Mouse (Mus musculus): ENCODE results near the gene Rarres2. TPM values are rescaled to one million over a fixed set of nuclear protein-coding genes. Genes with fewer than 3 reads are reported as not detected.
"Not testable (repeated sequence)": the region's sequence is repeated elsewhere in the genome, so short reads cannot be mapped to it uniquely, and the experiment has no call there.

The Rarres2 gene
- total RNA-seq, 2 experiments from 2014 or later = 12.5 to 13.1 TPM

- DNase-seq (ENCODE audit: low spot score in 2 of 2) = no peak
- intact Hi-C loops (cut with DNase I) = no loop called here
Measured at GRCm38 (mm10) chr6:48548314-48548713, 24.3 kb downstream of the Rarres2 start.

- DNase-seq (ENCODE audit: low spot score in 2 of 2) = no peak
- intact Hi-C loops (cut with DNase I) = no loop called here
Measured at GRCm38 (mm10) chr6:48546858-48547257, 25.7 kb downstream of the Rarres2 start.

- intact Hi-C loops (cut with DNase I) = no loop called here
- no peak for DNase-seq (ENCODE audit: low spot score in 2 of 2)
Measured at GRCm38 (mm10) chr6:48546271-48546670, 26.3 kb downstream of the Rarres2 start.

DNA sequence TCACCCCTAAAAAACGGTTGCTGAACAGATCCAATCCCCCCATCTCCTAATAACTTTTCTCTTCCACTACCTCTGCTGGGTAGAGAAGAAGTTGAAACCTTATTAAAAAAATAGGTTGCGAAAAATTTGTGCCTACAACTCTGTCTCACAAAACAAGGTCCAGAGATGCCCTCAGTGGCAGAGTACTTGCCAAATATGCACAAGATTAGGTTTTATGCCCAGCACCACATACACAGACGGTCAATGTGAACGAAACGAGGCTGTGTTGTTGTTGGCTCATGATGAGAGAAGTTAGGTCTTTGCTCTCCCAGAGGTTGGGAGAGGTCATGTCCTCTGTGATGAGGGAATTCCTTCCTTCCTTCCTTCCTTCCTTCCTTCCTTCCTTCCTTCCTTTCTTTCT, 27.3 kb downstream of the Rarres2 start:
- intact Hi-C loops (cut with DNase I) = no loop called here
- DNase-seq (ENCODE audit: low spot score in 2 of 2) = no peak

DNA sequence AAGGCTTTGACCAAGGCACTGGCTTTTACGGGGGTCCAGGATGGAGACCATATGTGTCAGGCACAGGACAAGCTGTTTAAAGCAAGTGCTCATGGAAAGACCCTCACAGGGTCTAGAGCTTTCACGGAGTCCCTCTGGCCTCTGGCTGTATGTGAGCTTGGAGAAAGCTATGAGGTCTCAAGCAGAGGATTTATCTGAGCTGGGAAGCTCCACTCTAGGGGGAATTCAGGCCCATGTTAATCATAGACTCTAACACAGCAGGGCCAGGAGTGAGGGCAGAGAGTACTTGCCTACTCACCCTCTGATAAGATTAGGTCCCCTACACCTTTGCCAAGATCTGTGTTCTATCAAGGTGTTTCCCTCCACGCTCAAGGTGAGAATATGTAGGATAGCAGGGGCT, 30.0 kb downstream of the Rarres2 start:
- intact Hi-C loops (cut with DNase I) = no loop called here
- no peak for DNase-seq (ENCODE audit: low spot score in 2 of 2)

GRCm38 (mm10) chr6:48541560-48542450, 30.8 kb downstream of the Rarres2 start:
- intact Hi-C loops (cut with DNase I) = no loop called here
- DNase-seq (ENCODE audit: low spot score in 2 of 2) = no peak

- DNase-seq (ENCODE audit: low spot score in 2 of 2) = no peak
- intact Hi-C loops (cut with DNase I) = no loop called here
Measured at GRCm38 (mm10) chr6:48540721-48541120, 31.9 kb downstream of the Rarres2 start.

GRCm38 (mm10) chr6:48539860-48540259, 32.7 kb downstream of the Rarres2 start:
- intact Hi-C loops (cut with DNase I) = loop anchor here (2.0 to 10.0 kb wide), 2 partner anchors 105 to 365 kb away; no protein-coding TSS in a partner anchor

DNA sequence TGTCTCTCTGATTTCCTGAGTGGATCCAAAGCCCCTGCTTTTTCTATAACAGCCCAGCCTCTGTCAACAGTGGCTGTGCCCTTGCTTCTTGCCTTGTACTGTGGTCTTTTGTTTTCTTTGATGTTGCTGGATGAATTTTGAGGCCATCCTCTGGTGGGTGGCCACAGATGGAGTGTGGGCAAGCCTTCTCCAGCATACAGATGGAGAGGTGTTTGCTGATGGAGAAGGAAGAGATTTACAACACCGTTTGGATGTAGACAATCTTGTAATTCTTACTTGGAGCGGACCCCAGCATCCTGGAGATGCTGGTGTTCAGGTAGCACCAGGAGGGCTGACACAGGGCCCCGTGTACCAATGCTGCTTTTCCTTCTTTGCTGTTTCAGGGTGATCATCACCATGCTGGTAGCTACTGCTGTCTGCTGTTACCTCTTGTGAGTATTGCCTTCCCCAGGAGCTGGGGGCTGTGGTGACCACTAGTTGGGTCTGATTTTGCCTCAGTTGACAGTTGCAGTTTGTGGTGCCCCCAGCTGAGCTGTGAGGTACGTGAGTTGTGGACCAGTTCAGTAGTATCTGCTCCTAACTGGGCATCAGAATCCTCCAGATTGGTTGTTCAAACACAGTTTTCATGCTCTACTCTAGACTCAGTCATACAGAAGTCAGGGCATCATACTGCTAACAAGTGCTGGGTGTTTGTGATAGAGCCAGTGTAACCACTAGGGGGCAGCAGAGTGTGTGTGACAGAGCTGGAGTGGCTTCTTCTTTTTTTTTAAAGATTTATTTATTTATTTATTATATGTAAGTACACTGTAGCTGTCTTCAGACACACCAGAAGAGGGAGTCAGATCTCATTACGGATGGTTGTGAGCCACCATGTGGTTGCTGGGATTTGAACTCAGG, 33.5 kb downstream of the Rarres2 start:
- intact Hi-C loops (cut with DNase I) = loop anchor here (2.0 to 10.0 kb wide), 2 partner anchors 106 to 364 kb away; no protein-coding TSS in a partner anchor

More at GRCm38 (mm10) chr6:48539860-48540259, 32.7 kb downstream of the Rarres2 start:
- no peak for DNase-seq (ENCODE audit: low spot score in 2 of 2)

DNA sequence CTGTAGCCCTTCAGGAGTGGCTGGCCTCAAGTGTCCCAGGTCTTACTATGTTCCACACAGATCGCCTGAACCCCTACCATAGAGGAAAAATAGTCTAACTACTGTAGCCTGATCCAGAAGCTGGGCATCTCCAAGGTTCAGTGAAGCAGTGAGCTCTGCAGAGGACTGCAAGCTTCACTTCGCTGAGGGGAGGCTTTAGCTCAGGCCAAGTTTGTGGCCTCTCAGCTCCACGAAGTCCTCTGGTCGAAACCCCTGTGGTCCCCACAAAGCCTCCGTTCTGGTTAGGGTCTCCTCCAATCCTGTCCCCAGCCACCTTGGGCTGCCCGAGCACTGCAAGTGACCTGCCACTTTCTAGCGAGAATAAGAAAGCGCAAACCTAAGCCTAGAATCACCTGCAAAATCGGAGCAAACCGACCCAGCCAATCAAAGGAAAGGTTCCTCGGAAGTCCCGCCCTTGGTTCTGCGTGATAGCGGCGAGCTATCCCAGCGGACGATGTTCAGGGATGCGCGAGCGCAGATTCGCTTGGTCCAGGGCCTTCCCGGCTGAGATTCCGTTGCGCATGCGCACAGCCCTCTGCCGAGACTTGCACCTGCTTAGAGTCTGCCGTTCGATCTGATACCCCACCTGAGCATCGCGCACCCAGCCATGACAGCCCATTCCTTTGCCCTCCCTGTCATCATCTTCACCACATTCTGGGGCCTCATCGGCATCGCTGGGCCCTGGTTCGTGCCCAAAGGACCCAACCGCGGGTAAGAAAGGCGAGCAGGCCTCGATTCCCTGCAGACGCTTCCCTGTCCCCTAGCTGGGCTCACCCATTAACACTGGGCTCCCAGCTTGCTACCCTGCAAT, 35.3 kb downstream of the Rarres2 start, which contains the start of gene Atp6v0e2:
Gene Atp6v0e2 (plus strand): TSS at position 511 of the 850 bp plus-strand sequence.
- intact Hi-C loops (cut with DNase I) = loop anchor here (10.0 kb wide), 1 partner anchor 363 kb away; no protein-coding TSS in a partner anchor
- peak; percentile 93 to 94 for DNase-seq (ENCODE audit: low spot score in 2 of 2)

More for the DNA sequence above, 33.5 kb downstream of the Rarres2 start:
- DNase-seq (ENCODE audit: low spot score in 2 of 2) = peak; percentile 59 to 69

- intact Hi-C loops (cut with DNase I) = loop anchor here (10.0 kb wide), 1 partner anchor 361 kb away; no protein-coding TSS in a partner anchor
Measured at GRCm38 (mm10) chr6:48536091-48536490, 36.5 kb downstream of the Rarres2 start.

DNA sequence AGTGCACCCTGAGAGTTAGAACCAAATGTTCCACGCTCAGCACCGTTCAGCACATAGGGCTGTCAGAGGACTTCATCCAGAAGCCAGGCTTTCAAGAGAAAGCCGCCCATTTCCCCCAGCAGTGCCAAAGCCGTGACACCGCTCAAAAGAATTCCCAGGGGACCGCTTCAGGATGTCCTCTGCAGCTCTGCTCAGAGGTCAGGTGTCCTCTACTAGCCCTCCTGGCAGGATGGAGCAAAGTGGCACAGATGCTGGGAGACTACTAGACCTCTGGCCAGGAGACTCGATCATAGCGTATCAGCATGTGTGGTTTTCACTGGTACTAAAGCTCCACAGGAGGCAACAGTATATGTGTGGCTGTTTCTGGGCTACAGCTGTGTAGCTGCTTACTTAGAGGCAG, 37.7 kb downstream of the Rarres2 start:
- no peak for DNase-seq (ENCODE audit: low spot score in 2 of 2)
- intact Hi-C loops (cut with DNase I) = loop anchor here (10.0 kb wide), 1 partner anchor 360 kb away; no protein-coding TSS in a partner anchor

More at GRCm38 (mm10) chr6:48536091-48536490, 36.5 kb downstream of the Rarres2 start:
- no peak for DNase-seq (ENCODE audit: low spot score in 2 of 2)

GRCm38 (mm10) chr6:48533475-48533874, 39.1 kb downstream of the Rarres2 start:
- no peak for DNase-seq (ENCODE audit: low spot score in 2 of 2)
- intact Hi-C loops (cut with DNase I) = loop anchor here (10.0 kb wide), 1 partner anchor 359 kb away; no protein-coding TSS in a partner anchor

DNA sequence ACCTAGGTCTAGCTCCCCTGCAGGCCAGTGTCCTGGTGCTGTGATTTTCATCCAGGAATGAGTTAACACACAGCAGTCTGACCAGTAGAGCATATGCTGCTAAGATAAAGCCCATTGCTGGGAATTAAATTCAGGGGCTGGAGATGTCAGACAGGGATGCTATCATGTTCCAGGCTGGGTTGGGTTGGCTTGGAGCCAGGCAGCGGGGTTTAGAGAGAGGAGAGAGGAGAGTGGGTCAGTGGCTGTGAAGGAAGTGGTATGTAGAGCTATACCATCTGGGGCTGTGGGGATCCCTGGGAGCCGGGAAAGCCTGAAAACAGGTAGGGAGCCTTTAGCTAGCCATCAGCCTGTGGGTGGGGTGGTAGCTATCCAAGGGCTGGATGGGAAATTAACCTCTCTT, 41.7 kb downstream of the Rarres2 start:
- DNase-seq (ENCODE audit: low spot score in 2 of 2) = no peak
- intact Hi-C loops (cut with DNase I) = loop anchor here (10.0 kb wide), 1 partner anchor 356 kb away; no protein-coding TSS in a partner anchor

- DNase-seq (ENCODE audit: low spot score in 2 of 2) = no peak
- intact Hi-C loops (cut with DNase I) = loop anchor here (10.0 kb wide), 1 partner anchor 355 kb away; no protein-coding TSS in a partner anchor
Measured at GRCm38 (mm10) chr6:48529871-48530440, 42.6 kb downstream of the Rarres2 start.

GRCm38 (mm10) chr6:48529261-48529660, 43.3 kb downstream of the Rarres2 start:
- intact Hi-C loops (cut with DNase I) = no loop called here
- no peak for DNase-seq (ENCODE audit: low spot score in 2 of 2)

DNA sequence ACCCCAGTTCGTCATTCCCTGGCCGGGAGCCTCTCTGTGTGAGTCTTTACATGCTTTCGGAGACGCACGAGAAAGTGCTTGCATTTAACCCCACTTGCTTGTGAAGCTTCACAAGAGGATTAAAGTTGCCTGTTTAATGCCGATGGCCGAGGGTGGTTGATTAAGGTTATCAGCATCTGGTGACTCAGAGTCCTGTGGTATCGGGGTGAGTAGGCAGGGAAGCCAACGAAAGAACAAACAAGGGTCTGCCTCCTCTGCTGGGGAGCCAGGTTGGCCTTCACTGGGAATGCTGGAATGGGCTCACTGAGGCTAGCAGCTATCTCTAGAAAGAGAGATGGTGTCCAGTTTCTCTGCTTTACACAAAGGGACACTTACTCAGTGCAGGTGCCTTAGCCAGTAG, 44.7 kb downstream of the Rarres2 start:
- DNase-seq (ENCODE audit: low spot score in 2 of 2) = no peak
- intact Hi-C loops (cut with DNase I) = no loop called here

- intact Hi-C loops (cut with DNase I); DNase-seq (ENCODE audit: low spot score in 2 of 2): not testable (repeated sequence)
Measured at GRCm38 (mm10) chr6:48524882-48525281, 47.7 kb downstream of the Rarres2 start.

Data from left cerebral cortex, postnatal 36 days (tissue).